Mouse (Mus musculus) CH12.LX (cell line): Measurements from ENCODE around the gene Pkp4. TPM values are rescaled to one million over a fixed set of nuclear protein-coding genes. Genes with fewer than 3 reads are reported as not detected.

Source experiments
- DNase-seq: peaks from one replicate; pipeline ENCODE4 v3.0.0-alpha.2; 2013; ENCODE audit errors: extremely low read depth
- H3K27ac ChIP-seq: 2 replicates; pipeline ENCODE4 v1.5.1; 2012; ENCODE audit warnings: low read depth, mild to moderate bottlenecking, control low read depth, moderate library complexity; ENCODE audit not compliant: insufficient read depth
- H3K27me3 ChIP-seq: replicated peaks from 2 replicates; pipeline ENCODE3; 2012; ENCODE audit warnings: inconsistent platforms
- H3K36me3 ChIP-seq, 2 experiments: replicated peaks in 1 of 2; 2 replicates each; pipeline versions ENCODE3 to v1.6.1; 2012; ENCODE audit warnings: inconsistent platforms in 1 of 2, low read length in 1 of 2, mild to moderate bottlenecking in 1 of 2, mixed read lengths in 1 of 2, moderate library complexity in 1 of 2; ENCODE audit not compliant: control insufficient read depth in 1 of 2, insufficient read depth in 1 of 2
- H3K4me1 ChIP-seq, 2 experiments: 2 replicates each; pipeline ENCODE4 v1.6.1; 2012; ENCODE audit warnings: inconsistent platforms in 1 of 2, moderate library complexity in 1 of 2; ENCODE audit not compliant: insufficient read depth in 2 of 2, control insufficient read depth in 1 of 2
- H3K4me2 ChIP-seq: 2 replicates; pipeline ENCODE4 v1.6.1; 2012; ENCODE audit warnings: low read depth, mild to moderate bottlenecking, control low read depth; ENCODE audit not compliant: poor library complexity, insufficient read depth, severe bottlenecking
- H3K4me3 ChIP-seq, 3 experiments: fragments of 150-350 bp in 1 of 3; sonication (generic) in 1 of 3; replicated peaks in 1 of 3; 2 replicates each; pipeline versions ENCODE3 to v1.5.1; 2011 to 2012; ENCODE audit warnings: low read depth in 2 of 3, low read length in 2 of 3, mild to moderate bottlenecking in 2 of 3, moderate library complexity in 2 of 3, control low read depth in 1 of 3, improper control_type of control experiment in 1 of 3, inconsistent platforms in 1 of 3, mixed read lengths in 1 of 3; ENCODE audit not compliant: poor library complexity in 1 of 3
- H3K79me2 ChIP-seq: replicated peaks from 2 replicates; pipeline ENCODE4 v1.6.1; 2012; ENCODE audit warnings: mild to moderate bottlenecking, moderate library complexity; ENCODE audit not compliant: control insufficient read depth, poor library complexity, insufficient read depth, severe bottlenecking; ENCODE audit errors: extremely low read depth
- H3K9ac ChIP-seq: 2 replicates; pipeline ENCODE4 v1.6.1; 2012; ENCODE audit warnings: low read depth, mild to moderate bottlenecking, control low read depth, moderate library complexity; ENCODE audit not compliant: insufficient read depth
- H3K9me3 ChIP-seq: replicated peaks from 2 replicates; pipeline ENCODE3; 2012; ENCODE audit warnings: low read length, inconsistent platforms, mixed read lengths
- BHLHE40 ChIP-seq: IDR thresholded peaks from 2 replicates; pipeline ENCODE4 v1.6.1; 2011; ENCODE audit warnings: mild to moderate bottlenecking, low read depth, low read length, improper control_type of control experiment
- CTCF ChIP-seq, 2 experiments: IDR thresholded peaks in 1 of 2; conservative IDR thresholded peaks in 1 of 2; 2 replicates each; pipeline ENCODE4 v1.5.1; 2011 to 2012; ENCODE audit warnings: low read depth in 2 of 2, low read length in 2 of 2, improper control_type of control experiment in 1 of 2, inconsistent platforms in 1 of 2, mild to moderate bottlenecking in 1 of 2, moderate library complexity in 1 of 2
- ELF1 ChIP-seq: IDR thresholded peaks from 2 replicates; pipeline ENCODE4 v1.6.1; 2014; ENCODE audit warnings: low read depth, mild to moderate bottlenecking, inconsistent platforms, low read length, improper control_type of control experiment
- ETS1 ChIP-seq: conservative IDR thresholded peaks from 2 replicates; pipeline ENCODE4 v1.6.1; 2012; ENCODE audit warnings: low read depth, mild to moderate bottlenecking, inconsistent platforms, low read length, improper control_type of control experiment, moderate library complexity
- GABPA ChIP-seq: IDR thresholded peaks from 2 replicates; pipeline ENCODE4 v1.6.1; 2012; ENCODE audit warnings: low read depth, low read length, improper control_type of control experiment, inconsistent platforms; ENCODE audit not compliant: insufficient replicate concordance
- IRF4 ChIP-seq: IDR thresholded peaks from 2 replicates; pipeline ENCODE4 v1.6.1; 2014; ENCODE audit warnings: low read depth, mild to moderate bottlenecking, inconsistent platforms, low read length, improper control_type of control experiment
- JUND ChIP-seq: conservative IDR thresholded peaks from 2 replicates; pipeline ENCODE4 v1.6.1; 2011; ENCODE audit warnings: low read depth, low read length, improper control_type of control experiment
- MAX ChIP-seq: IDR thresholded peaks from 2 replicates; pipeline ENCODE4 v1.6.1; 2011; ENCODE audit warnings: low read length, improper control_type of control experiment
- MEF2A ChIP-seq: IDR thresholded peaks from 2 replicates; pipeline ENCODE4 v1.6.1; 2014; ENCODE audit warnings: low read depth, mild to moderate bottlenecking, inconsistent platforms, low read length, improper control_type of control experiment, borderline replicate concordance
- MYC ChIP-seq: IDR thresholded peaks from 2 replicates; pipeline ENCODE4 v1.6.1; 2011; ENCODE audit warnings: low read depth, mild to moderate bottlenecking, improper control_type of control experiment, low read length
- NELFE ChIP-seq: IDR thresholded peaks from 2 replicates; pipeline ENCODE4 v1.6.1; 2011; ENCODE audit warnings: low read depth, low read length, improper control_type of control experiment
- PAX5 ChIP-seq: IDR thresholded peaks from 2 replicates; pipeline ENCODE4 v1.6.1; 2012; ENCODE audit warnings: low read length, inconsistent platforms, mixed read lengths
- POLR2A ChIP-seq: IDR thresholded peaks from 2 replicates; pipeline ENCODE4 v1.6.1; 2011; ENCODE audit warnings: low read depth, mild to moderate bottlenecking, improper control_type of control experiment, low read length
- POLR2AphosphoS2 ChIP-seq: IDR thresholded peaks from 2 replicates; pipeline ENCODE4 v1.6.1; 2011; ENCODE audit warnings: low read depth, low read length, improper control_type of control experiment
- SIN3A ChIP-seq: IDR thresholded peaks from 2 replicates; pipeline ENCODE4 v1.6.1; 2012; ENCODE audit warnings: low read length, improper control_type of control experiment, inconsistent platforms
- SMC3 ChIP-seq: IDR thresholded peaks from 2 replicates; pipeline ENCODE4 v1.6.1; 2011; ENCODE audit warnings: low read depth, low read length, improper control_type of control experiment
- TBP ChIP-seq: conservative IDR thresholded peaks from 2 replicates; pipeline ENCODE4 v1.6.1; 2011; ENCODE audit warnings: low read depth, low read length, improper control_type of control experiment
- TCF12 ChIP-seq: IDR thresholded peaks from 2 replicates; pipeline ENCODE4 v1.6.1; 2014; ENCODE audit warnings: low read depth, mild to moderate bottlenecking, inconsistent platforms, low read length, improper control_type of control experiment
- USF2 ChIP-seq: conservative IDR thresholded peaks from 2 replicates; pipeline ENCODE4 v1.6.1; 2011; ENCODE audit warnings: low read depth, low read length, improper control_type of control experiment
- ZC3H11A ChIP-seq: IDR thresholded peaks from 2 replicates; pipeline ENCODE4 v1.6.1; 2012; ENCODE audit warnings: low read depth, mild to moderate bottlenecking, inconsistent platforms, low read length, improper control_type of control experiment
- ZMIZ1 ChIP-seq: IDR thresholded peaks from 2 replicates; pipeline ENCODE4 v1.6.1; 2012; ENCODE audit warnings: low read depth, mild to moderate bottlenecking, inconsistent platforms, low read length, improper control_type of control experiment
- ZNF384 ChIP-seq: IDR thresholded peaks from 2 replicates; pipeline ENCODE4 v1.6.1; 2012; ENCODE audit warnings: low read depth, low read length, improper control_type of control experiment, inconsistent platforms
- dilution Hi-C: fragments of 300-500 bp; cut with MboI; formaldehyde crosslinking; loops from 2 replicates; pipeline ENCODE4 v1.14.3; 2020; ENCODE audit warnings: low sequenced_read_pairs; ENCODE audit not compliant: extremely low pct_unique_long_range_greater_than_20kb, extremely low pct_ligation_motif_present
- in situ Hi-C: fragments of 300-500 bp; cut with MboI; formaldehyde crosslinking; loops from 3 replicates; pipeline ENCODE4 v1.14.3; 2019; ENCODE audit warnings: low sequenced_read_pairs, low pct_ligation_motif_present, low pct_unique_long_range_greater_than_20kb, mixed read lengths
- polyA plus RNA-seq: library from polyadenylated mRNA; unstranded; fragments of >175 nt; gene quantifications from 2 replicates; pipeline ENCODE4 v1.2.1, GENCODE M21; 2012; ENCODE audit warnings: low read depth; ENCODE audit not compliant: insufficient read length
- total RNA-seq, 2 experiments: library from RNA; depleted of rRNA; stranded (reverse); fragments of 300-350 nt in 1 of 2; fragments of >200 nt in 1 of 2; gene quantifications; 2 replicates each; pipeline ENCODE4 v1.2.3; 2012 to 2014

The Pkp4 gene
- total and polyA plus RNA-seq, 3 experiments, result not detected

DNA sequence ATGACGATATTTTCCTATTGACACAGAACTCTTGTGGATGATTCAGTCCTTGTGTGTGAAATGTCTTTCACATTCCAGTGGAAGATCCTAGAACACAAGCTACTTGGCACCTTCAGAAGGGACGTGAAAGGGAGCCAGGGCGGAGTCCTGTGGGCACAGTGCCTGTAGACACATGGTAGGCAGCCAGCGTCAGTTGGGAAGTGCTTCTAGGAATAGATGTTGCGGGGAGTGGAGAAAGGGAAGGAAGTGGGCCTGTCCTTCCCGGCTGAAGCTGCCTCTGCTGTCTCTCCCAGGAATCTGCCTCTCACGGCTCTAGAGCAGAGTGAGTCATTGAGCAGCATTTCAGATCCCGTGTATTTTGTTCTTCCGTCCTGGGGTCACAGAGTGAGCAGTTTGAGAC is 125.6 kb downstream of the Pkp4 start:
- H3K36me3 ChIP-seq, result no peaks in the 10 kb centered on the region
- H3K27me3 ChIP-seq, result no peaks in the 10 kb centered on the region
- TF ChIP-seq MAX (no peak), ZNF384 (no peak)
- DNase-seq, result no peak
- no peaks in the 10 kb centered on the region for H3K79me2 ChIP-seq
- H3K9ac ChIP-seq, result no peak overlapping the region
- no peak overlapping the region for H3K27ac ChIP-seq
- no peaks in the 10 kb centered on the region for H3K4me1 ChIP-seq
- H3K4me2 ChIP-seq, result no peak overlapping the region
- in situ Hi-C loops (no loop called here), dilution Hi-C loops (no loop called here)
- no peak overlapping the region for H3K4me3 ChIP-seq
- peaks cover 69% of the 10 kb centered on the region for H3K9me3 ChIP-seq

- in situ Hi-C loops, result no loop called here
- no peaks in the 10 kb centered on the region for H3K79me2 ChIP-seq
- no peak overlapping the region for H3K4me3 ChIP-seq
- H3K4me2 ChIP-seq, result no peak overlapping the region
- H3K36me3 ChIP-seq, result no peaks in the 10 kb centered on the region
- dilution Hi-C loops, result no loop called here
- H3K27me3 ChIP-seq, result no peaks in the 10 kb centered on the region
- DNase-seq, result no peak
- H3K9me3 ChIP-seq, result peaks cover 65% of the 10 kb centered on the region
- no peak for TF ChIP-seq ZC3H11A
- no peak for TF ChIP-seq GABPA
- TF ChIP-seq POLR2A, result no peak
- no peak for TF ChIP-seq TBP
- no peak for TF ChIP-seq MEF2A
- no peak for TF ChIP-seq ZNF384
- no peak for TF ChIP-seq MAX
- no peak for TF ChIP-seq SIN3A
- TF ChIP-seq JUND, result no peak
- TF ChIP-seq NELFE, result no peak
- TF ChIP-seq PAX5, result no peak
- TF ChIP-seq ELF1, result no peak
- no peak overlapping the region for H3K27ac ChIP-seq
- no peak overlapping the region for H3K9ac ChIP-seq
- no peaks in the 10 kb centered on the region for H3K4me1 ChIP-seq
These were observed 127.0 kb downstream of the Pkp4 start for GRCm38 (mm10) chr2:59287630-59288029.

- Histone ChIP-seq H3K4me3 (no peak overlapping the region), H3K9me3 (peaks cover 63% of the 10 kb centered on the region), H3K36me3 (no peaks in the 10 kb centered on the region), H3K4me2 (no peak overlapping the region), H3K4me1 (no peaks in the 10 kb centered on the region), H3K27ac (no peak overlapping the region), H3K27me3 (no peaks in the 10 kb centered on the region), H3K9ac (no peak overlapping the region), H3K79me2 (no peaks in the 10 kb centered on the region)
- TF ChIP-seq ETS1 (no peak), BHLHE40 (no peak), ZNF384 (no peak), MAX (no peak), ZMIZ1 (no peak), POLR2AphosphoS2 (no peak), CTCF (conservative IDR thresholded peaks at IDR 0.05 in 1 of 2, IDR thresholded peaks at IDR 0.05 in 1 of 2; ENCODE audit: low read depth in 2 of 2, low read length in 2 of 2) (no peak), JUND (no peak), MYC (no peak), NELFE (no peak), SMC3 (no peak), USF2 (no peak), TCF12 (no peak), MEF2A (no peak), IRF4 (no peak), ZC3H11A (no peak)
- dilution Hi-C loops, result no loop called here
- no peak for DNase-seq
- in situ Hi-C loops, result no loop called here
These were observed 128.8 kb downstream of the Pkp4 start for GRCm38 (mm10) chr2:59289411-59289810.
